In the genomic region with DNA sequence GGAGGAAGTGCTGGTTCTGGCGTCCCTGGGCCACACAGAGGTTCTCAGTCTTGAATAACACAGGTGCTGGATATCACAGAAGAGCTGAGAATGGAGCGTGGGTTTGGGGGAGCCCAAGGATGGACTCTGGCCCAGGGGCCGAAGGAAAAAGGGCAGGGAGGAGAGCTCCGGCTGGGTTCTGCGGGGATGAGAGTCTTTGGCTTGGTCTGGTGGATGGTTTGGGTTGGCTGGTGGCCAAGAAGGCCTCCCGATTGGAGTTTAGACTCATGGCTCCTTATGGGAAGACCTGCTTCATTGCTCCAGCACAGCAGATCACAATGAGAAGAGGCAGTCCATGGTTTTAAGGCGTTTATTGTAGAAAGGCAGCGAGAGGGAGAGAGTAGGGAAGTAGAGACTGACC, we compare ENCODE assay signal across 20 mouse cellular contexts.
DNase-seq lines count a peak whose midpoint lies in the region; ATAC-seq and TF ChIP-seq lines count a peak whose summit lies in the region.
"Had no signal": no experiment of that assay in that cellular context is flagged by ENCODE, and none has a peak within 500 bp of the region (broad histone marks: within the 10 kb centered on the region; RNA-seq: fewer than 3 reads in every experiment).

No protein-coding gene starts in this region.

- 88% methylated on average over 8 of the region's 8 CpGs for WGBS in hindbrain, embryonic 10.5 days
- WGBS in hindbrain, postnatal 0 days = 66% methylated on average over 8 of the region's 8 CpGs
- 69% methylated on average over 8 of the region's 8 CpGs for WGBS in lung, embryonic 14.5 days
- WGBS in limb, embryonic 14.5 days = 63% methylated on average over 8 of the region's 8 CpGs

- 0 out of 2 replicates have a peak overlapping the region, but pooled peaks have one; percentile 5 for H3K27ac ChIP-seq in hindbrain, embryonic 10.5 days
- no peak overlapping the region for H3K27ac ChIP-seq in hindbrain, postnatal 0 days
- H3K27ac ChIP-seq in lung, embryonic 14.5 days (ENCODE audit: low read depth) = no peak overlapping the region
- H3K27ac ChIP-seq in limb, embryonic 14.5 days (replicated peaks; ENCODE audit: low read depth, low read length) = no peak overlapping the region
- H3K27ac ChIP-seq: hindbrain, embryonic 15.5 days; liver, embryonic 12.5 days; macrophage; midbrain, embryonic 10.5 days; stomach, embryonic 15.5 days had no signal

- peaks cover 13% of the 10 kb centered on the region; the same call in 1 of the 2 replicates for H3K4me1 ChIP-seq in hindbrain, embryonic 10.5 days (replicated peaks)
- no peaks in the 10 kb centered on the region for H3K4me1 ChIP-seq in hindbrain, postnatal 0 days (ENCODE audit: insufficient read depth, low read length)
- H3K4me1 ChIP-seq in lung, embryonic 14.5 days (ENCODE audit: insufficient read depth) = peaks cover 31% of the 10 kb centered on the region
- H3K4me1 ChIP-seq in limb, embryonic 14.5 days (ENCODE audit: control insufficient read depth, insufficient read depth, low read length) = peaks cover 36% of the 10 kb centered on the region
- H3K4me1 ChIP-seq: liver, embryonic 12.5 days had no signal

- no peak for TF ChIP-seq CTCF in hindbrain, postnatal 0 days (IDR thresholded peaks at IDR 0.05; ENCODE audit: low read depth)
- no peak for TF ChIP-seq CTCF in lung, embryonic 14.5 days (IDR thresholded peaks at IDR 0.05; ENCODE audit: low read depth)

- TF ChIP-seq POLR2A in limb, embryonic 14.5 days (IDR thresholded peaks at IDR 0.05; ENCODE audit: borderline replicate concordance, extremely low read depth, insufficient read depth, insufficient read length) = no peak

- no peak overlapping the region for H3K4me3 ChIP-seq in hindbrain, embryonic 10.5 days
- no peak overlapping the region for H3K4me3 ChIP-seq in hindbrain, postnatal 0 days (ENCODE audit: low read length)
- H3K4me3 ChIP-seq in lung, embryonic 14.5 days (ENCODE audit: low read depth, low read length) = no peak overlapping the region
- no peak overlapping the region for H3K4me3 ChIP-seq in limb, embryonic 14.5 days (replicated peaks; ENCODE audit: low read length)
- H3K4me3 ChIP-seq: hindbrain, embryonic 15.5 days; liver, embryonic 12.5 days; midbrain, embryonic 10.5 days; stomach, embryonic 15.5 days had no signal

- no peaks in the 10 kb centered on the region for H3K36me3 ChIP-seq in hindbrain, embryonic 10.5 days
- no peaks in the 10 kb centered on the region for H3K36me3 ChIP-seq in hindbrain, postnatal 0 days (ENCODE audit: insufficient read depth, low read length)
- H3K36me3 ChIP-seq in lung, embryonic 14.5 days (ENCODE audit: insufficient read depth) = no peaks in the 10 kb centered on the region
- H3K36me3 ChIP-seq in limb, embryonic 14.5 days (ENCODE audit: control insufficient read depth, insufficient read depth, low read length) = no peaks in the 10 kb centered on the region
- H3K36me3 ChIP-seq: hindbrain, embryonic 15.5 days; liver, embryonic 12.5 days; midbrain, embryonic 10.5 days; stomach, embryonic 15.5 days had no signal

- no peak for ATAC-seq in hindbrain, postnatal 0 days
- ATAC-seq in lung, embryonic 14.5 days (ENCODE audit: insufficient read depth) = no peak
- ATAC-seq in limb, embryonic 14.5 days (ENCODE audit: low FRiP score, low read depth) = no peak
- ATAC-seq: forebrain, embryonic 16.5 days; intestine, postnatal 0 days; liver, embryonic 12.5 days had no signal

- no peaks in the 10 kb centered on the region for H3K27me3 ChIP-seq in hindbrain, embryonic 10.5 days (ENCODE audit: insufficient read depth, poor library complexity, severe bottlenecking)
- no peaks in the 10 kb centered on the region for H3K27me3 ChIP-seq in hindbrain, postnatal 0 days (ENCODE audit: insufficient read depth, low read length)
- no peaks in the 10 kb centered on the region for H3K27me3 ChIP-seq in lung, embryonic 14.5 days (ENCODE audit: insufficient read depth, low read length)
- H3K27me3 ChIP-seq in limb, embryonic 14.5 days (ENCODE audit: control insufficient read depth, insufficient read depth, low read length) = no peaks in the 10 kb centered on the region
- H3K27me3 ChIP-seq: hindbrain, embryonic 15.5 days; liver, embryonic 12.5 days; stomach, embryonic 15.5 days had no signal

- H3K4me2 ChIP-seq in hindbrain, postnatal 0 days (ENCODE audit: low read depth, low read length) = no peak overlapping the region
- no peak overlapping the region for H3K4me2 ChIP-seq in lung, embryonic 14.5 days
- no peak overlapping the region for H3K4me2 ChIP-seq in limb, embryonic 14.5 days (replicated peaks; ENCODE audit: low read depth, low read length, severe bottlenecking)
- H3K4me2 ChIP-seq: hindbrain, embryonic 15.5 days; liver, embryonic 12.5 days; stomach, embryonic 15.5 days had no signal

- H3K9me3 ChIP-seq in hindbrain, embryonic 10.5 days = no peaks in the 10 kb centered on the region
- no peaks in the 10 kb centered on the region for H3K9me3 ChIP-seq in hindbrain, postnatal 0 days (ENCODE audit: low read length)
- H3K9me3 ChIP-seq in lung, embryonic 14.5 days (ENCODE audit: low read depth, low read length) = no peaks in the 10 kb centered on the region
- no peaks in the 10 kb centered on the region for H3K9me3 ChIP-seq in limb, embryonic 14.5 days (ENCODE audit: control insufficient read depth, low read length)
- H3K9me3 ChIP-seq: hindbrain, embryonic 15.5 days; liver, embryonic 12.5 days; midbrain, embryonic 10.5 days; stomach, embryonic 15.5 days had no signal

- intact Hi-C loops in heart, postnatal 36 days (cut with DNase I) = no loop called here

- no peak overlapping the region for H3K9ac ChIP-seq in hindbrain, postnatal 0 days (replicated peaks; ENCODE audit: low read length)
- no peak overlapping the region for H3K9ac ChIP-seq in lung, embryonic 14.5 days
- H3K9ac ChIP-seq in limb, embryonic 14.5 days (ENCODE audit: low read depth, low read length, severe bottlenecking) = no peak overlapping the region
- H3K9ac ChIP-seq: hindbrain, embryonic 15.5 days; liver, embryonic 12.5 days; stomach, embryonic 15.5 days had no signal

- DNase-seq in heart, adult 11 months = peak; percentile 88
- DNase-seq in heart, postnatal 36 days = no peak
- DNase-seq in hindbrain, embryonic 10.5 days (ENCODE audit: low spot score) = no peak
- DNase-seq in hindbrain, postnatal 0 days (ENCODE audit: low spot score) = no peak
- DNase-seq in lung, embryonic 14.5 days = peak; percentile 58
- DNase-seq in lung, postnatal 4 days = no peak
- peak; percentile 22 for DNase-seq in limb, embryonic 14.5 days (ENCODE audit: low spot score)
- DNase-seq in lung, postnatal 14 days = no peak
- DNase-seq: adrenal gland, postnatal 10 days; cerebellum, adult 9-10 months; gastrocnemius, postnatal 25 days; lung, adult 2 months; right cerebral cortex, postnatal 25 days had no signal

Comparison
In these comparisons a context has a peak if more than half of its experiments do, and no peak if none do; other contexts are left out.
1. DNase-seq: peak in heart, adult 11 months (single experiment), lung, embryonic 14.5 days (single experiment) and limb, embryonic 14.5 days (single experiment); none in heart, postnatal 36 days (0 of 2), hindbrain, embryonic 10.5 days (single experiment), hindbrain, postnatal 0 days (single experiment), lung, postnatal 4 days (0 of 2) and lung, postnatal 14 days (single experiment).